In the genomic region with DNA sequence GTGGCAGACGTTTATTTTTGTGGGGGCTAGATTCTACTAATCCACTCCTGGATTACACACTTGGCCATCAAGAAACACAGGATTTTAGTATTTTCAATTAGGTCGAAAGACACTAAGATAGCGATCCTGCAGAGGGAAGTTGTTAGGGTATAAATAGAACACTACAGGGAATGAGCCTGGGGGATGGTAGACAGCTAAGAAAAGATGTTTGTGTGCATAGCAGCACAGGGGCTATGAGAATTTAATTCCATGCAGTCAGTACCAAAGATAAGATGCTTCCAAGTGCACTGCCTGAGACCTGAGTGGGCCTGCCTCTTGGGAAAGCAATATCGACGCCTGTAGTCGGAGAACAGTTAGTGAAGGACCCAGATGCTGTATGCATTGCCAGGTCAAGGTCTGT, we compare ENCODE assay signal across 16 mouse cellular contexts. TPM values are rescaled to one million over a fixed set of nuclear protein-coding genes. Genes with fewer than 3 reads are reported as not detected.
"Had no signal": no experiment of that assay in that cellular context is flagged by ENCODE, and none has a peak within 500 bp of the region (broad histone marks: within the 10 kb centered on the region; RNA-seq: fewer than 3 reads in every experiment).

No protein-coding gene starts in this region.

- H3K27me3 ChIP-seq: liver, embryonic 13.5 days; megakaryocyte, embryonic 14.5 days; midbrain, embryonic 13.5 days; neural tube, embryonic 13.5 days had no signal

- H3K9me3 ChIP-seq: liver, embryonic 13.5 days; megakaryocyte, embryonic 14.5 days; midbrain, embryonic 10.5 days; midbrain, embryonic 13.5 days; neural tube, embryonic 13.5 days had no signal

- DNase-seq: kidney, postnatal 36 days; layer of hippocampus, postnatal 36 days; liver, embryonic 13.5 days; lung, adult 2 months; thymus, adult 18-20 months; thymus, postnatal 36 days had no signal

- H3K4me3 ChIP-seq: left cerebral cortex, adult 2 months; liver, embryonic 13.5 days; megakaryocyte, embryonic 14.5 days; midbrain, embryonic 10.5 days; midbrain, embryonic 13.5 days; myocyte; neural tube, embryonic 13.5 days had no signal

- H3K27ac ChIP-seq: kidney, postnatal 0 days; left cerebral cortex, adult 2 months; liver, embryonic 13.5 days; midbrain, embryonic 10.5 days; midbrain, embryonic 13.5 days; neural tube, embryonic 13.5 days had no signal

- H3K4me2 ChIP-seq: liver, embryonic 13.5 days; midbrain, embryonic 13.5 days; neural tube, embryonic 13.5 days had no signal

- H3K9ac ChIP-seq: liver, embryonic 13.5 days; midbrain, embryonic 13.5 days; neural tube, embryonic 13.5 days had no signal

- H3K4me1 ChIP-seq: midbrain, embryonic 10.5 days; midbrain, embryonic 13.5 days; neural tube, embryonic 13.5 days had no signal

- ATAC-seq: lung, postnatal 0 days; midbrain, embryonic 13.5 days; midbrain, embryonic 16.5 days had no signal

RNA-seq across cellular contexts. Expression of a gene that starts 9.7 kb away (rescaled TPM):
- total RNA-seq: monocyte, adult 5-6 weeks had no signal
